Mouse (Mus musculus) adipocyte (in vitro differentiated cells): Measurements from ENCODE around the gene Stim2.
A peak's percentile ranks its signal among the peaks of the same experiment; 100 is the strongest.

ENCODE experiments used
- DNase-seq: peaks from one replicate; pipeline ENCODE4 v3.0.0-alpha.2; 2016; ENCODE audit warnings: low spot score

The Stim2 gene

DNA sequence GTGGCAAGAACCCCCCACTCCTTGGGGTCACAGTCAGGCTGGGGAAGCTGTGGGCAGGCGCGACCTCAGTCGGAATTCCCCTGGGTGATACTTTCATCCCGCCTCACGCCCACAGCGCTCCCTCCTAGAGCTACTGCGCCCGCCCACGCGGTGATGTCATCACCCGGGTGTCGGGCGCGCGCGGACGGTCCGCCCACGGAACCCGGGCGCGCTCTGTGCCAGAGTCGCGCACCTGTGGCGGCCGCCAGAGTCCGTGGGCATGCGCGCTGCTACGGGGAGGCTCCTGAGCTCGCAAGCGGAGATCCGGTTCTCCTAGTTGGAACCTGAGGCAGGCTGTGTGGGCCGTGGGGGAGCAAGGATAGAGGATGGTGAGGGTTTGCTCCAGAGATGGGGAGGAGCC lies 3.0 kb upstream of the Stim2 start:
- no peak for DNase-seq

DNA sequence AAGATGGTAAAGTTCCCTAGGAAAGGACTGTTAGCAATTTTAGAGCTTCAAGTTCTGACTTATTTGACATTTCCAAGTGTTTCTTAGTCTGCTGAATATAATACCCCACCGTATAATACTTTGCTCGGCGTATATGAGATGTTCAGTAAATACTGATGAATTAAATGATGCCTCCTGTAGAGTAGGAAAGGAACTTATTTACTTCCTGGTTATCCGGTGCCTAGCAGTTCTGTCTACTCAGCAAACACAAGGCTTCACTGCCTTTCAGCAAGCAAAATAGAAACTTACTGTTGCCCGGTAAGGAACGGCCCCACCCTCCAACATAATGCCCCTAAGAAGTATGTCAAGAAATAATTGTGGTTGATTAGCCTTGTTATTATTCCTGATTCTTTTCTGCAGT lies 1.5 kb upstream of the Stim2 start:
- no peak for DNase-seq

DNA sequence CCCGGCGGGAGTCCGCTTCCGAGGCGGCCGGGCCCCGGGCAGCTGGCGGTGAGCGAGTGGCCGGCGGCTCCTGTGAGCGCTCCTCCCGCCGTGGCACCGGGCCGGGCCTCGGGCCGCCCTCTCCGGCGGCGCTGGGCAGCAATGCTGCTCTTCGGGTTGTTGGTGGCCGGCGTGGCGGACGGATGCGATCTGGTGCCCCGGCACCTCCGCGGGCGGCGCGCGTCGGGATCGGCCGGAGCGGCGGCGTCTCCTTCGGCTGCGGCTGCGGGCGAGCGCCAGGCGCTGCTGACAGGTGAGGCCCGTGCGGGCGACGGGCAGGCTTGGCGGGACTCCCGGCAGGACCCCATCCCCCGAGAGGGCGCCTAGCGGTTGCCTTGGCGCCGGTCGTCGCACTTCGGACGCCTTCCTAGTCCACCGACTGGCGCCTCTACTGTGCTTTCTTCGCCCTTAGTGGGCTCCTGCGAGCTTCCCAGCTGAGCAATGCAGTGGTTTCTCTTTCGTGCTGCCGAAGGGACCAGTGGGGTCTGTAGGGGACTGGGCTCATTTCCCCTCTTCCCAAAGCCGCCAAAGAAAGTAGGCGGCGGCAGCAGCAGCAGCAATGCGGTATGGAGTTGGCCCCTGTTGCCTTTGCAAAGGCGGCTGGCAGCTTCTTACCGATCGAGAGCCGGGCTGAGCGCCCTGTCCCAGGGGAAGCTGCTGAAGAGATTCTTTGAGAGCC lies 603 bp downstream of the Stim2 start:
- peak; percentile 71 for DNase-seq

DNA sequence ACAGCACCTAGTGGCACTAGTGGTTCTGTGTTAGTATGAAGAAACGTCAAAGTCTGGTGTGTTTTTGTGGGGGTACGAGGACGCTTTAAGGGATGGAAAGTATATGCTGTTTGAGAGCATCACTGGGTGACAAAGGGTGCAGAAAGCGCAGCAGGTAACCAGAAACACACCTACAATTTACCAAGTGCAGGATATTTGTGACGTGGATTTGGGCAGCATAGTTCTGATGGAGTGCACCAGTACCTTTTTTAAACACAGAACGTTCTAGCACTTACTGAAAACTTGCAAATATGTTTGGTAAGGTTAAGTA lies 1.1 kb downstream of the Stim2 start:
- no peak for DNase-seq

DNA sequence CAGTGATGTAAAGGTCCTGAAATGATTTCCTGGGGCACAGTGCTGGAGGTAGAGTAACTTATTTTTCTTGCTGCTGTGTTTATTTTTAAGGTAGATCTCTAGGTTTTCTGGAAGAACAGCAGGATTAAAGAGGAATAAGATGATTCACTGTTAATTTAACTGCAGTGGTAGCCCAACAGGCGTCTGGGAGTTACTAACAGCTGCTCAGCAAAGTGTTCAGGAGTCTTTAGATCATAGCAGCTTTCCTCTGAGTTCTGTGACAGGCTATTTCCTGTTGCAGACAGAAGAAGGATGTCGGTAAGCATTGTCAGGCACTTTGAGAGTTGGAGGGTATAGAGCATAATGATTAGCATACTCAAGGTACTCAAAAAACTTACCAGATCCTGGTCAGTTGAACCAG lies 1.5 kb downstream of the Stim2 start:
- no peak for DNase-seq

DNA sequence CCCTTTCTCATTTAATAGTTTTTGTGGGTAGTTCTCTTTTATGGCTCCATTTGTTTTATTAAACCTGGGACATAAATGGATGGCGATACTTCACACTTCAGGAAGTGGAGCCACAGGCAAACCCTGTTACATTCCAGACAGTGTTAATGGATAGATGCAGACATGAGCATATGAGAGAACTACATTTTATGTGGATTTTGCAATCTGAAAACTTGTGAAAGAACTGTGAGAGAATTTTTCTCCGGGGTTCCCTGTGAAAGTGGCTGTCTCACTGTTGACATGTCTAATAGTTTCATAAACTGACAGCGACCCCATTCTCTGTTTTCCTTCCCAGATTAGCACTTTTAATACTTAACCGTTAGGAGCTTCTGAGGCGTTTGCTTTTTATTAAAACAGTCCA lies 2.7 kb downstream of the Stim2 start:
- DNase-seq = peak; percentile 51

DNA sequence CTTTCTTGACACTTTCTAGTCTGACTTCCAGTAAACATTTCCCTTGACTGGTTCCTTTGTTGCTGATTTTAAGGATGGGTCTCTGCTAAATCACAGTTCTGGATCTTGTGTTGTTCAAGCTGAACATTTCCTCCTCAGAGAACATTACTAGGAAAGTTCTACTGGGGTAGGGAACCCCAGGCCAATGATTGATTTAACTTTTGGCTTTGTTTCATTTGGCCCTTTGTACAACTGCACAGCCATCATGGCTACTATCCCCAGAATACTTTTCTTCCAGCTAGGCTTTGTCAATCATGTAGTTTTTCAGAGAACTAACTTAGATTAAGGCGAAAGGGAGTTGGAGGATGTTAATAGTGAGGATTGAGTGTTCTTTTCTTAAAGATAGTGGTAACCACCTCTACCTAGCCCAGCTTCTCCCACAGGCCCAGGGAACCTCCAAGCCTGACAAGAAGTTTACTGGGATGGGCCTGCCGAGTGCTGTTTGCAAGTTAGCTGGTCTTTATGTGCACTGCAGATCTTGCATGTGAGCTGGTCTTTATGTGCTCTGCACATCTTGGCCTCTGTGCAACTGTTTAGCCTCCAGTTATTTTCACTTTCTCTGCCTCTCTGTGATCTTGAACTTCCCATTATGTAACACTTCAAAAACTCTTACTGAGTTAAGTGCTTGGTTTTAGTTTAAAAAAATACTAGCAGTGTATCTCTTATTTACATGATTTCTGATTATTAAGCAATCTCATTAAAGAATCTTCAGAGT lies 7.0 kb downstream of the Stim2 start:
- DNase-seq = peak; percentile 26

DNA sequence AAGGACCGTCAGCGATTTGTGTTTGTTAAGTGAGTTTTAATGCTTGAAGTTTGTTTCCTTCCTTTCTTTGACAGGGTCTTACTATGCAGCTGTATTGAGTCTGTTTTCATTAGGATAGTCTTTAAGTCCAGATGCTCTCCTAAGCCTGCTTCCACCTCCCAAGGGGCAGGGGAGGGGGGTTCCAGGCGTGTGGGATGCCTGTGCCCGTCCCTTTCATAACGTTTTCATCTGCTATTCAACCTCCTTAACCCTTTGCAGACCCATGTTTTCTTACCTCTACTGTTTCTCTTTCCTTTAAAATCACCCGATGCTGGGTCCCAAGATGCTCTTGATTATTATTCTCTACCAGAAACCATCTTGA lies 7.5 kb downstream of the Stim2 start:
- DNase-seq = no peak

DNA sequence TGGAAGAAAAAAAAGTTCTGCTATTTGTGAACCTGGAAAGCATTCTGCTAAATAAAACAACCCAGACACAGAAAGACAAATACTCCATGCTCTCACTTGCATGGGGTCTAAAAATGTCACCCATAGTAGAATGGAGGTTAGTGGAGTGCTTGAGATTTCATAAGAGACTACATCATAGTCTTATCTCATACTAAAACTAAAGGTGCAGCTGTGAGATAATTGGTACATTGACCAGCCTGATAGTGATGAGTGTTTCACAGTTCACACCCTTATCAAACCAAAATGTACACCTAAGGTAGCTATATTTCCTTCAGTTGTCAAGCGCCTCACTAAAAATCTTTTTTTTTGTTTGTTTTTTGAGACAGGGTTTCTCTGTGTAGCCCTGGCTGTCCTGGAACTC lies 8.5 kb downstream of the Stim2 start:
- no peak for DNase-seq

DNA sequence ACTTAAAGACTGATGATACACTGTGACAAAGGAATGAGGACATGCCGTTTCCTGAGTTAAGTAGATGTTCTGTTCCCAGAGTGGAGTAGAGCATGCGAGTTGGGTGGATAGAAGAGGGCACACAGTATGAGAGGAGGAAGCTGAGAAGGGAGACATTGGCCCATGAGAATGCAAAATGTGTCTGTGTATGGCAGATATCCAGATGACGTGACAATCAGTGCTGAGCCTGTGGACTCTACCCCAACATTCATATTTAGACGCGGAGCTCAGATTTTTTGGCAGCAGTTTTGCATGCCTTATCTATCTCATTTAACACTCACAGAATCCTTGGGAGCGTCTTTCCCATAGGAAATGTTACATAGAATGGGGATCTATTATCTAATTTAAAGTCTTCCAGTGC lies 9.3 kb downstream of the Stim2 start:
- no peak for DNase-seq

DNA sequence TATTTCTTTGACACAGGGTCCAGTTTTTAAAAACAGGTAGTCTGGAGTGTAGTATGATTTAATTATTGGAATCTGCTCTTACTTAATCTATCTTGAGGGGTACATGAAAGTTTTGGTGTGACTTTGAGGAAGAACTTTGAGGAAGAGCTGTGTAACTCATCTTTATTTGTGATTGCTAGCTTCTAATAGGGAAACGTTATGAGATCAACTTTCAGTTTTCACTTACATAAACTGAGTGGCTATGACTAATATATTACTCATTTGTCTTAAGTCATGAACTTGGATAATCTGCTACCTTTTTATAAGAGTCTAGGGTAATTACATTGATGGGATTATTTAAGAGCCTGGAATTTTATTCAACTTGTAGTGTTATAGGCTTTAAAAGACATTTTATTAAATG lies 15.0 kb downstream of the Stim2 start:
- DNase-seq = no peak

DNA sequence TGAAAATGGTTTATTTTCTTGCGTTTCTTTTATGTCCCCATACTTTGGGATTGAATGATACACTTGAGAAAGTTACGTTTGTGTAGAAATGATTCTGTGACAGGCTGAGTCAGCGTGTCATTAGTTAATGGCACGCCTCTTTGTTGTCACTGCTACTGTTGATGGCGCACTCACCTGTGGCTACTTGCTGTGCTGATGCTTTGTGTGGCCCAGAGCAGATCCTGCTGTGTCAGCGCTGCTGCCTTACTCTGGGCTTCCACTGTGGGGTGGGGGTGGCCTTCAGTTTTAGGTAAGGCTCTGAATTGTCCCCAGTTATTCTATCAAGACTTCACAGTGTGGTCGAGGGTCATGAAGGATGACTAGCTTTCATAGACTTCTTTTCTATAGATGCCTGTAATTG lies 18.8 kb downstream of the Stim2 start:
- DNase-seq = no peak

DNA sequence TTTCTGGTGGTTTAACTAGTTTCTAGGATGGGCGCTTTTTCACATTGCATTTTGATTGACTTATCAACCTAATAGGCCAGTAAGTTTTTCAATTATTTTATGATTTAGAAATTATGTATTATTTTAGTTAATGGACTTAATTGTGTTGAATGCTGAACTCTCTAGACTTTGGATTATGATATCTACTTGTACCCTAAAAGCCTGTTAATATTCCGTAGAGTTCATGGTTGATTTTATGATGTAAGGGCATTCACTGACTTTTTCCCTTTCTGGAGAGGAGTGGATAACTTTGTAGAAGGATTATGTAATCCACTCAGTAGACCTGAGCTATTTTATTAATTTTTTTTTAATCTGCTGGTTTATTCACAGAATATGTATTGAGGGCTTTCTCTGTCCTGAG lies 20.6 kb downstream of the Stim2 start:
- no peak for DNase-seq

DNA sequence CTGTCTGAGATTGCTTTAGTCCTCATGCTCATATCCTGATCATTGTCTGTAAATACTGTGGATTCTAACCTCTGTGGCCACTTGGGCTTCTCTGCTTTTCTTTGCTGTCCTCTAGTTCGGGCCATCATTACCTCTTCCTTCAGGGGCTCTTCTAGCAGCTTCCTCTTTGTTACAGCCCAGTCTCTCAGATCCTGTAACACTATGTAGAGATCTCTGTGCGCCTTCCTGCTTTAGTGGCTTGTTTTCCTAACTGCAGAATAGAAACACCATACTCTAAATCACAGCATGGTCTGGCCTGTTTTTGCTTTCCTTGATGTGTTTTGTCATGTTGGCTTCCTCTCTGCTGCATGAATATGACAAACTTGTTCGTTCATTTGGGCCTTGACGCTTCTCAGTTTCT lies 21.2 kb downstream of the Stim2 start:
- no peak for DNase-seq

DNA sequence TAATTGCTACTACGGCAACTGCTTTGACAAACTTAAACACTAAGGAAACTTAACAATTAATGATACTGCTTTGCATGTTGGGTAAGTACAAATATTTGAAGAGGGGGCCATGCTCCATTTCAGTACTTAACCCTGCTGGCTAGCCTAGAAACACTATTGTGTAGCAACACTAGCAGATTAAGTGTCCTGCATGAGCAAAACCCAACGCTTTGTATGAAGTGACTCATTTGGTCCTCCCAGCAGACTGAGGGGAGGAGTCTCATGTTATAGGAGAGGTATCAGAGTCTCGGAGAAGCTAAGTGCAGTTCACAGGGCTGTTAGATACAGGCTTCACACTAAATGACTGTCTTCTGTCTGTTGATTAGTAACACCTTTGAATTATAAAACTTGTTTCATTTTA lies 26.3 kb downstream of the Stim2 start:
- no peak for DNase-seq

DNA sequence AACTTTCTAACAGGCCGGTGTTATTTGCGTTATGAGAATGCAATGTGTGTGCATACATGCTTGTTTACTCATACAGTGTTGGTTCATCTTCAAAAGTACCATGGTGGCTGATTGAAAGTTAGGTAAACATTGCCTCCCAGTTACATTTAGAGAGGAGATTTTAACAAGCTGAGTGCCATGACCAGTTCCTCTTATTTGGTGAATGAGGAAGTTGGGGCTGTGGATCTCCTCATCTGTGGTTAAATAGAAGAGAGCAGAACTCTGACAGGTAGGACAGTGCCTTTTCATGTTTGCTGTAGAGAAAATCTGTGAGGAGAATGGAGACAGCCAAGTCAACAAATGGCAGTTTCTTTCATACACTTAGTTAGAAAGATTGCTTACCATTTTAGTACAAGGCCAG lies 27.3 kb downstream of the Stim2 start:
- DNase-seq = no peak

DNA sequence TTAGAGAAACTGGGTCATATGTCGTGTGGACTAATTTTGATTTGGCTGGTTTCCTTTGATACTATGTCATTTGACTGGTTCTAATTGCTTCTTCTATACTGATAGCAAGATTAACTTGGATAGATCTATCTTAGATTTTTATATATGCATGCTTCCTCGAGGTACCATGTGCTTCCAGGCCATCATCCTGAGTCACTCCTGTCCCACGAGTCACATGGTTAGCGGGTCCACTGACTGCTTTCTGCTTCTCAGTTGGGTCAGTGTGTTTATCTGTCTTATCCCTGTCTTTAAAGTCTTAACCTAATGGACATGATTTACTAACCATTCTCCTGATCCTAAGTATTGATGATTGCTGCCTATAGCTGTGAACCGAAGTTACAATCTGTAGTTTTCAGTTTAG lies 34.9 kb downstream of the Stim2 start:
- no peak for DNase-seq

DNA sequence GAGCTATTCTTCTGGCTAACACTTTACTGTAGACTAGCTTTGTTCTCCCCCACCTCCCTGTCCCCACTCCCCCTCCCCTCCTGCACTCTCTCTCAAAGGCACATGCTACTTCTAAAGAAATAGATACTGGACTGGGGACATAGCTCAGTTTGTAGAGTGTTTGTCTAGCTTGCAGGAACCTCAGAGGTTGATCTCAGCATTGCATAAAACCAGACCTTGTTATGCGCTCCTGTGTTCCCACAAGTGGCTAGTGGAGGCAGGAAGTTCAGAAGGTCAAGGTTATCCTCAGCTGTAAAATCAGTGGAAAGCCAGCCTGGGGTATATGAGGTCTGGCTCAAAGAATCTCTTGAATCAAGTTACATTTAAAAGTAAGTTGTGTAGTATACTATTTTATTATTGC lies 36.4 kb downstream of the Stim2 start:
- no peak for DNase-seq

DNA sequence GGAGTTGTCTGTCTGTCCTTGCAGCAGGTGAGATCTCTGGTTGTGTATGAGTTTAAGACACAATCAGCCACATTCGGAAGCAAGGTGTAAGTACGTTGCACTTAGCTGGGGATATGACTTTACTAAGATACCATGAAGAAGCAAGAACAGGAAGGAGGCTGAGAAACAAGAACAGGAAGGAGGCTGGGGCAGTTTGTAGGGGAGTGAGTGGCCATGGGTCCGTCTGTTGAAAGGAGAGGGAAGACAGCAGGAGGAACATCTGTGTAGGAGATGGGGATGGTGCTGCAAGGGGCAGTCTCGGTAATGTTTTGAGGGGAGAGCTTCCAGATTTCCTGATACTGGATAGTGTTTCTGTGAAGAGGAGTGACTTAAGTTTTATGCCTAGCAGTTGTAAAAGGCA lies 40.3 kb downstream of the Stim2 start:
- DNase-seq = no peak

DNA sequence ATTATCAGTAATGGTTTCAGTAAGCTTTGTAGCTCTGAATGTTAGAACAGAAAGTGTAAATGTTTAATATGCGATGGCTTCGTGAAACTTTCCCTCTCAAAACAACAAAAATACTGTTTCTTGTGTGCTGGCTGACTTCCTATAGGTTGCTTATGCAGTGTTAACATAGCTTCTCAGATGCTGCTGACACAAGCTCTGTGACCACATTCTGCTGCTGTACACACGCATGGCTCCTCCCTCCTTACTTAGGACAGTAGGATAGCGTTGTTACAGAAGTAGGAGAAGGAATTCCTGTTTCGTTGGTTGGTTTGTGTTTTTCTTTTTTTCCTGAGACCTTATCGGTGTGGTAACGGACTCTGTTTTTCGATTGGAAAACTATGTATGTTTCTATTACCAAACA lies 42.2 kb downstream of the Stim2 start:
- no peak for DNase-seq

DNA sequence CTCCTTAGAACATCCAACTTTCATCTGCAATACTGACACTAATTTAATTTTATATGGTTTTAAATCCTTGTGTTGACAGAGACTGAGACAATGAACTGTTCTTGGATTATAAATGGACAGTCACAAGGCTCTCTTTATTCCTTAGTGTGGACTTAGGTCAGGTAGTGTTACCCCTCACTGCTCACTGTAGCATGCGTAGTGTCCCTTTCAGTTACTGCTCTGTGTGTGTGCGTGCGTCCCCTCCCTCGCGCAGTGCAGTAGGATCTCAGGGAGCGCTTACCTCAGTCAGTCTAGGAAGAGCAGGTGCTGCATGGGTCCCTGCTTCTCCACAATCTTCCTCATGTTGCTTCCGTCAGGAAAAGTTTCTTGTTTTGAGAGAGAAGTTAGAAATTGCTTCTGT lies 43.7 kb downstream of the Stim2 start:
- no peak for DNase-seq

DNA sequence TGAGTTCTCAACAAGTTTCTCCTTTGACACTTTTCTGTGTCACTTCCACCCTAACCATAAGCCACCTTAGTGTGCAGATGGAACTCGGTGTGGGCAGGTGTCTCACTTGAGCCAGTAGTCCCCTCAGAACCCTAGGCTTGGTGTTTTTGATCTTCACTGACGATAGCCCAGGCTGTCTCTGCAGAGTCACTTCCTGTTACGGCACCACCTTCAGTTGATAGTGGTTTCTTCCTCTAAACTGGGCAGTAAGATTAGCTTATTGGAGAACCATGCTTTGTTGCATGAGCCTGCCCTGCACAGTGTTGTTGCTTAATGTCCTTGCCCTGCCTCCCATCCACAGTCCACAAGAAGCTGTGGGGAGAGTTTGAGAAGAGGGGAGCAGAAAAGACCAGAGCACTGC lies 47.2 kb downstream of the Stim2 start:
- no peak for DNase-seq

DNA sequence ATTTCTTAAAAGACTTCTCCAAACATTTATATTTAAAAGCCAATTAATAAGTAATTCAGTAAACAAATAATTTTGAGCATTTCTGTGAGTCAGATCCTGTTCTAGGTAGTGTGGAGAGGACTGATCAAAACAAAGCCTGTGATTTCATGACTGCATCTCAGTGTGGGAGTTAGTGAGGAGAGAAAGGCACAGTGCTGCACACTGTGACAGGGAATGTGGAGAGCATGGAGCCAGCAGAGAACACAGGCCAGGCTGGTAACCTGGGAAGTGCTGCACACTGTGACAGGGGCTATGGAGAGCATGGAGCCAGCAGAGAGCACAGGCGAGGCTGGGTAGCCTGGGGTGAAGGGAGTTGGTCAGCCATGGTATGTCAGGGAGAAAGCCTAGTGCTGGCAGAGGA lies 48.1 kb downstream of the Stim2 start:
- DNase-seq = no peak

DNA sequence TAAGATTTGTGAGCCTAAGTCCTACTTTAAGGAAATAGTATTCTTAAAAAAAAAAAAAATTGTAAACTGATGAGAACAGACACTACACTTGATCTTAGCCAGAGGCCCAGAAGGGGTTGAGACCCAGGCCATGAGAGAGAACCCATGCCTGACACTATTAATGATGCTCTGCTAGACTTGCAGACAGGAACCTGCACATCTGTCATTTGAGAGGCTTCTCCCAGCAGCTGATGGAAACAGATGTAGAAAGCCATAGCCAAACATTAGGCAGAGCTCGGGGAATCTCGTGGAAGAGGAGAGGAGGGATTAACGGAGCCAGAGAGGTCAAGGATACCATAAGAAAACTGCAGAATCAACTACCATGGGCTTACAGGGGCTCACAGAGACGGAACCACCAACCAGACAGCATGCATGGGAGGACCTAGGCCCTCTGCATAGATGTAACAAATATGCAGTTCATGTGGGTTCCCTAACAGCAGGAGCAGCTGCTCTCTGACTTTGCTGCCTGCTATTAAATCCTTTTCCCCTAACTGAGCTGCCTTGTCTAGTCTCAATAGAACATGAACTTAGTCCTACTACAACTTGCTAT lies 50.9 kb downstream of the Stim2 start:
- no peak for DNase-seq
